Mouse (Mus musculus) hematopoietic stem cell, adult 5-6 weeks (primary cell): ENCODE data around the gene Ecsit. TPM values are rescaled to one million over a fixed set of nuclear protein-coding genes. Genes with fewer than 3 reads are reported as not detected.

Experiments
- ATAC-seq, 2 experiments: fragments of 125-278 bp in 1 of 2; replicated peaks in 1 of 2; 2 replicates each; pipeline ENCODE4 v1.8.0; 2016 to 2017; ENCODE audit warnings: inconsistent platforms in 2 of 2, mild to moderate bottlenecking in 2 of 2, moderate number of reproducible peaks in 2 of 2, low read depth in 1 of 2, moderate TSS enrichment in 1 of 2; ENCODE audit not compliant: low FRiP score in 2 of 2, poor library complexity in 2 of 2, severe bottlenecking in 2 of 2, insufficient read depth in 1 of 2, low TSS enrichment in 1 of 2
- total RNA-seq: library from RNA; stranded (forward); fragments of 172-1452, 232-1000 nt; gene quantifications from 2 replicates; pipeline ENCODE4 v1.2.3, GENCODE M21; 2017

The Ecsit gene
- total RNA-seq, 1 experiment from 2014 or later = 17.7 TPM

DNA sequence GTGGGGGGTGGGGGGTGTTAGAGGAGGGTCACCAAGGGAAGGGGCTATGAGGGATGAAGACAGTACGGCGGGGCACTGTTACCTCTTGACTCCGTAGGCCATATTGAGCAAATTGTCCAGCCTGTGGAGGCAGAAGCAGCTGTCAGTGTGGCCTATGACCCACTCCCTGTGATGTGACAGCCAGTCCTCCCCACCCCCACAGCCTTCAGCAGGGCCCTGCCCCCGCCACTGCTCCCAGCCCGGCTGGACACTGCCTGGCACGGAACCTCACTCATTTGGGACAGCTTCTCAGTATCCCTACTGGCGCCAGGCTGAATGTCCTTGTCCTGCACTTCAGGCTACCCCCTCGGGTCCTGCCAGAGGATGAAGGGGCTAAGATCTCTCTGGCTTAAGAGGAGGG, 60.6 kb downstream of the Ecsit start:
- no peak for ATAC-seq

Other genes with a start within 250 kb of the Ecsit start
- gene Angptl8, start 249.9 kb downstream of the Ecsit start, total RNA-seq = not detected in 2 replicates
- 4.3 and 6.1 TPM in 2 replicates for gene Dock6, start 232.8 kb downstream of the Ecsit start, total RNA-seq
- 13.5 and 14.6 TPM in 2 replicates for gene Rab3d, start 167.2 kb downstream of the Ecsit start, total RNA-seq
- 0.25 and 0.50 TPM in 2 replicates for gene Ccdc159, start 158.0 kb downstream of the Ecsit start, total RNA-seq
- 12.7 and 18.1 TPM in 2 replicates for gene Tmem205, start 157.9 kb downstream of the Ecsit start, total RNA-seq
- 0.15 and 0.25 TPM in 2 replicates for gene Plppr2, start 148.4 kb downstream of the Ecsit start, total RNA-seq
- gene Swsap1, start 129.7 kb downstream of the Ecsit start, total RNA-seq = 6.4 and 7.2 TPM in 2 replicates
- 1.7 and 9.2 TPM in 2 replicates for gene Epor, start 121.9 kb downstream of the Ecsit start, total RNA-seq
- not detected in 2 replicates for gene Rgl3, start 96.0 kb downstream of the Ecsit start, total RNA-seq
- 0.19 TPM in 1 of 2 replicates, not detected in the other for gene Ccdc151, start 82.8 kb downstream of the Ecsit start, total RNA-seq
- gene Prkcsh, start 82.6 kb downstream of the Ecsit start, total RNA-seq = 91.7 and 110 TPM in 2 replicates
- not detected in 2 replicates for gene Elavl3, start 33.4 kb downstream of the Ecsit start, total RNA-seq
- gene Gm49318, start 14.2 kb downstream of the Ecsit start, total RNA-seq = not detected in 2 replicates
- gene Zfp653, start 14.1 kb downstream of the Ecsit start, total RNA-seq = 11.1 and 12.9 TPM in 2 replicates
- gene Cnn1, start 13.8 kb upstream of the Ecsit start, total RNA-seq = not detected in 2 replicates
- 43.6 and 44.7 TPM in 2 replicates for gene Elof1, start 31.7 kb upstream of the Ecsit start, total RNA-seq
- gene Acp5, start 50.3 kb upstream of the Ecsit start, total RNA-seq = 1.1 and 2.8 TPM in 2 replicates
- gene Pigyl, start 71.4 kb upstream of the Ecsit start, total RNA-seq = 10.4 and 26.5 TPM in 2 replicates
- not detected in 2 replicates for gene Zfp872, start 102.7 kb upstream of the Ecsit start, total RNA-seq
- gene Zfp809, start 140.3 kb upstream of the Ecsit start, total RNA-seq = 38.2 and 48.4 TPM in 2 replicates
- 11.5 and 14.2 TPM in 2 replicates for gene Zfp599, start 174.5 kb upstream of the Ecsit start, total RNA-seq
- gene Zfp810, start 222.2 kb upstream of the Ecsit start, total RNA-seq = 10.6 and 21.5 TPM in 2 replicates